Mouse (Mus musculus) ES-E14 (cell line): ENCODE results near the gene Selenov.

ENCODE experiments used
- CHD2 ChIP-seq: IDR thresholded peaks from 2 replicates; pipeline ENCODE4 v1.6.1; 2014; ENCODE audit warnings: mild to moderate bottlenecking, low read depth, low read length, inconsistent platforms
- ZNF384 ChIP-seq: IDR thresholded peaks from 2 replicates; pipeline ENCODE4 v1.6.1; 2012; ENCODE audit warnings: low read depth, low read length, inconsistent platforms

GRCm38 (mm10) chr7:28277615-28278278, 13.2 kb downstream of the Selenov start, which contains the start of gene Eid2b:
- TF ChIP-seq CHD2 = no peak
- TF ChIP-seq ZNF384 = no peak
